Mouse (Mus musculus) c-Kit-negative CD71-positive TER-119-positive erythroid progenitor cells, embryonic 14.5 days (primary cell): ENCODE data around the gene Fam129a.

Experiments
- DNase-seq: peaks from one replicate; pipeline ENCODE4 v3.0.0-alpha.2; 2013; ENCODE audit warnings: low read depth, low spot score

Gene Fam129a

DNA sequence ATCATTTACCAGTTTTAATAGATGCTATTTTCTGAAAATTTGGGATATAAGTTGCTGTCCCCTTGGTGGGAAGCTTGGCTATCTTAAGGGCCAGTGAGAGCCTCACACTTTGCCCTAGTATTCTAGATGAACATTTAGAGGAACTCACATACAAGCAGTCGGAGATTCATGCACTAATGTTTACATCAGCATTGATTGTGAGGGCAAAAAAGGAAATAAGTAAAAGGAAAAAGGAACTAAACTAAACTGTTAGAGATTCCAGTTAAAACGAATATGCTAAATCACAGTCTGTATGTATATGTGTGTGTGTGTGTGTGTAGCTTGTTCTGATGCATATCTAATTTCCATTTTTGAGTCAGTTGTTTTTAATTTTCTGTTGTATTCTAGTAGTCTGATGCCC is 54.7 kb downstream of the Fam129a start:
- no peak for DNase-seq

DNA sequence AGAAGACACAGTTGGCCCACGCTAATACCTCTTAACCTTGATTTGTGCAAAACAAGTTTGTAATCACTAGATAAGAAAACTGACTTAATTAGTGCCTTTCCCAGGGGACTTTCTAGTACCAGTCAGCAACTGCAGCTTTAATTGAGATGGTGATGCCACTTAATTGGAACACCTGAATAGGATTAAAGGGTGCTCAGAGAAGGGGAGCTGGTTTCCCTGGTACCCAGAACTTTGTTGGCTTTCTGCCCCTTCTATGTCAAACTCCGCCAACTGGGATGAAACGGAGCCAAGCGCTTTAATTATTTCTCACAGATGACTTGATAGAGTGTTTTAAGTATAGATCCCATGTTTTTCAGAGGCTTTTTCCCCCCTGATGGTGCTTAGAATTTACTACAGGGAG is 55.6 kb downstream of the Fam129a start:
- DNase-seq: no peak

DNA sequence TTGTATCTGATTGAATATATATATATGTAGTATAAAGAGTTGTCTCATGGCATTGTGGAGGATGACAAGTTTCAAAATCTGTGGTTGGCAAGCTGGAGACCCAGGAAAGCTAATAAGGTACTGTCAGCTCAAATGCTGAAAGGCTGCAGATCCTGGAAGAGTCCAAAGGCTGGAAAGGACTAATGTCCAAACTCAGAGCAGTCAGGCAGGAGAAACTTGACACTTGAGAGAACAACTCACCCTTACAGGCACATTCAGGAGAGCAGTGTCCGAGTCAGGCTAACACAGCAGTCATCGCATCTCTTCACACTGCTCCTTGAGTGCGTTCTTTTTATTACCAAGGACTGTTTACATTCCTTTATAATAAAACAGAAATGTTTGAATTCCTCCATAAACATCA is 56.2 kb downstream of the Fam129a start:
- no peak for DNase-seq

GRCm38 (mm10) chr1:151629591-151630250 is 58.7 kb downstream of the Fam129a start:
- no peak for DNase-seq

DNA sequence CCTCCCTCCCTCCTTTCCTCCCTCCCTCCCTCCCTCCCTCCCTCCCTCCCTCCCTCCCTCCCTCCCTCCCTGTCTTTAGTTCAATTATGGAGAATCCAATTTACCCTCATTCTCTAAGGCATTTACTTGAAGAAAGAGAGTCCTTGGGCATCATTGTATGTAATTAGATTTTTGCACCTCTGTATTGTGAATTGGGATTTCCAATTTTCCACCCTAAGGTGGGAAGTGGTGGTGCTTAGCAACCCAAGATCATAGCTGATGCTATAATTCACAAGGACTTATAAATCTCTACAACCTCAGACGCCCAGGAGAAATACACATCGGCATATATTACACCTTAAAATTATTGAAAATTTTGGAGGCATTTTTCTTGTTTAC is 59.3 kb downstream of the Fam129a start:
- DNase-seq: no peak

GRCm38 (mm10) chr1:151631061-151631460 is 60.1 kb downstream of the Fam129a start:
- DNase-seq: no peak

DNA sequence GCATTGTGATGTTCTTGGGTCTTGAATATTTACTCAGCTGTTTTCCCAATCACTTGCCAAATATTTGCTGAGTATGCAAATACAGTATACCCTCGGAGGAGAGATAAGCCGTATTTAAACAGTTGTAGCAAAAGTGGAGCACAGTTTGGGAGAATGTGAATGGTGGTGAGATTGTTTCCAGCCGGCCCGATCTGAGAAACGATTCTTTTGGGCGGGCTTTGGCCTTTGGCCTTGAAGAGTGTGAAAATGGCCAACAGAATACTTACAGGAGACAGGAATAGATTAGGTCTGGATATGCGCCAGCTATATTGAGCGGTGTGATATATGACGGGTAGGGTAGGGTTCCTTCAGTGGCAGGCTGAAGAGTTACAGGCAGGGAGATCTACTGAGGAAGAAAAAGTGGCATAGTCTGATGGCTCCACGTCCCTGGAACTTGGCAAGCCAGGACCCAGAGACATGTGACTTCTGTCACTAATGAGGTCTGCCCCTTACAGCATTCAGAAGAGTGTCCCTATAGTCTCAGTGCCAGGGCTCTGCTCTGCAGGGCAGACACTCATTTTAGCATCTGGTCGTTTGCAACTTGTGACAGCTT is 60.8 kb downstream of the Fam129a start:
- DNase-seq: no peak

DNA sequence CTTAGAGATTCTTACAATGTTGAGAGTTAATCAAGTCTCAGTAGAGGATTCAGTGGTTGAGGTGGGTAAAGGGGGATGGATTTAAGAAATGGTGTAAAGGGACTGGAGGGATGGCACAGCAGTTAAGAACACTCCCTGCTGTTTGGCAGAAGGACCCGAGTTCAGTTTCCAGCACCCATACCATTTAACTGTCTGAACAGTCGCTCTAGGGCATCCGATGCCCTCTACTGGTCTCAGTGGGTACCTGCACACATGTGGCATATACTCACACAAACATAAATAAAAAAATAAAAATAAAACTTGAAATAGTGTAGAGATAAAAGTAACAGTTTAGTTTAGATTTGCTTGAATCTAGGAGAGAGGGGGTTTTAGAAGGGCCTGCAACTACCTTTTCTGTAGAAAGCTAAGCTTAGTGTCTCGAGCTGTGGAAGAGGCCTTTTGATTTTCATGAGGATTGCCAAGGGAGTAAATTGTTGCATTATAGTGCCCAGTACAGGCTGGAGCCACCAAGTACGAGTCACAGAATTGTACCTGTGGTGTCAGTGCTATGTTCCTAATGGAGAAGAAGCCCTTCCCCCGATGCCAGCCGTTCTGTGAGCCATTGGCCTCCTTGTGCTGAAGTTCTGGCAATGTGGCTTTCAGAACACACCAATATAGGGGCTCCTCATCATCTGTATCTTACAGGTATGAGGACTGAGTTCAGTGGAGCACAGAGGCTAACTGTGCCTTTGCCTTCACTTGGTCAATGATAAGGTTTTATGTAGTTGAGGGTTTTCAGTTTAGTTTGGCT is 61.8 kb downstream of the Fam129a start:
- no peak for DNase-seq

DNA sequence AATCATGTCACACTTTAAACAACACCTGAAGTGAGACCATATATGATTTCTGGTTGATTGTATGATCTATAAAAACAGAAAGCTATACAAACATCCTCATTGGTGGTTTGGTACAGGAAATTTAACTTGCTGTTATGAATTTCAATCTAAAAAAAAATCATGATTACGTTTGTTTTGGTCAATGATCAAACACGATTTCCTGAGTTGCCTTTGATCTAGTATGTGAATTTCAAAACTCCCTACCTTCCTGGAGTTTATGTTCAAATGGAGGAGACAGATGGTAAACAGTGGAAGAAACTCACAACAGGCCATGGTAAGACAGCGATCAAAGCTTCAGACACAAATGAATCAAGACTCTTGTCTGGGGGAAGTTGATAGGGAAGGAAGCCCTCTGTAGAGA is 65.7 kb downstream of the Fam129a start:
- no peak for DNase-seq

DNA sequence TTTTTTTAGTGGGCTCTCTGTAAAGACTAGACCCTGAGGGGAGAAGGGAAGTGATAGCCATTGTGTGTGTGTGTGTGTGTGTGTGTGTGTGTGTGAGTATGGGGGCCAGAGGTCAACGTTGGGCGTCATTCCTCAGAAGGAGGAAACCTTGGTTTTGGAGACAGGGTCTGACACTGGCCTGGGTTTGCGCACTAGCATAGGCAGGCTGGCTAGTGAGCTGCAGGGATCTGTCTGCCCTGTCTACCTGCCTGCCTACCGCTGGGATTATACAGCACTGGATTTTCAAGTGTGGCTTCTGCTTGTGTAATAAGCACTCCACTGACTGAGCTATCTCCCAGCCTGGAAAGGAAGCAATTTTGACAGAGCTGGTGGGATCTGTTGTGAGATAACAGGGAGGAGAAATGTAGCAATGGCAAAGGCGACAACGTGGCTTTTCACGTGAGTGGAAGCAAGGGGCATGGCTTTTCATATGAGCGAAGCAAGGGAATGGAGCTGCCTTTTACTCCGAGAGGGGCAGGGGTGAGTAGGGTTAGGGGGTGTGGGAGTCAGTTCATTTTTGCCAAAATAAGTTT is 66.5 kb downstream of the Fam129a start:
- no peak for DNase-seq

DNA sequence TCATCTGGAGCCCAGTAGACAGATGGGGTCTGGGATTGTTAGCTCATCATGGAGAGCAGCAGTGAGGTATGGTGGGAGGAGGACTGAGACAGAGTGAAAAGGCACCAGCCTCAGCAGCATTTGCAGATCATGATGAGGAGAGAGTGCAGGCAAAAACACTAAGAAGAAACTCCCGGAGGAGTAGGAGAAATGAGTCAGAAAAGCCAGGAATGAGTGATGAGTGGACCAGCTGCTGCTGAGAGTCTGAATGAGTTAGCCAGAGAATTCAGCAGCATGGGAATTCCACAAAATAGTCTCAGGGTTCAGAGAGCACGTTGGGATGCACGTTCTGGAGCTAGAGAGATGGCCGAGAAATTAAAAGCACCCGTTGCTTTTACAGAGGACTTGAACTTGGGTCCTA is 67.4 kb downstream of the Fam129a start:
- DNase-seq: no peak

- no peak for DNase-seq
Observed at GRCm38 (mm10) chr1:151638770-151639169, 67.8 kb downstream of the Fam129a start.

DNA sequence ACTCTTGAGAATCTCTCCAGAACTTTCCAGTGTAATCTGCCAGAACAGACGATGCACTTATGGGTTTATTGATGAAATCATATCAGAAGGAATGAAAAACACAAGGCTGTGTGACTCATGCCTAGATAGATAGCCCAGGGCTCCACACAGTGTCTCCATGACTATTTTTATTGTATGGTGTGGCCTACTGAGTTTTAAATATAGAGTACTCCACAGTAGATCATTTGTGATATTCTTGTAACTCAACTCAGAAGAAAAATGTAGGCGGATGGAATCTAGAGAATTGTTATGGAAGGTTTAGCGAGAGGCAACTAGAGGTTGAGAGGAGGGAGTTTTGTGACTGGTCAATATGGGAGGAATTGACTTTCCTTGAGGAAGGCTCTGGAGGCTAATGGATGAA is 75.4 kb downstream of the Fam129a start:
- DNase-seq: no peak

GRCm38 (mm10) chr1:151648099-151648498 is 77.1 kb downstream of the Fam129a start:
- DNase-seq: no peak

DNA sequence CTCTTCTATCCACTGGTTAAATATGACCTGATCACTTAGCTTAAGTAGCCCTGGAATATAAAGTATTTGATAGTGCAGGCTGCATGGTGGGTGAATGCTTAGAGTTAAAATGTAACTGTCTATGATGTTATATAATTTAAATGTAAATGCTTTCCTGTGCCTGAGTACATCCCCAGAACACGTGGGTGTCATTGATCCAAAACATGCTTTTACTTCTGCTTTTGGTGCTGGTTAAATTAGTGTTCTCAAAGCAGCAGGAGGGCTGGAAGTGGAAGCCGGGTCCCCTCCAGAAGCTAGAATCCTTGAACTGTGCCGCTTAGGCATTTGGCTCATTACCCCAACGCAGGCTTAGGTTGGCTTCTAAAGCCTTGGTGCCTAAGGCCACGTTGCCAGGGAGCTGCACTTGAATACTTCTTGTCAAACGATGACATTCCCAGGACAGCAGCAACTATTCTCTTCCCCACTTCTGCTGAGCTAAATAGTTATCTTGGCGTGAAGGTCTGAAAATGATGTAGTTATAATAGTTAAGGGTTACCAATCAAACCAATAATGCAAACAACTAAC is 86.1 kb downstream of the Fam129a start:
- DNase-seq: no peak

DNA sequence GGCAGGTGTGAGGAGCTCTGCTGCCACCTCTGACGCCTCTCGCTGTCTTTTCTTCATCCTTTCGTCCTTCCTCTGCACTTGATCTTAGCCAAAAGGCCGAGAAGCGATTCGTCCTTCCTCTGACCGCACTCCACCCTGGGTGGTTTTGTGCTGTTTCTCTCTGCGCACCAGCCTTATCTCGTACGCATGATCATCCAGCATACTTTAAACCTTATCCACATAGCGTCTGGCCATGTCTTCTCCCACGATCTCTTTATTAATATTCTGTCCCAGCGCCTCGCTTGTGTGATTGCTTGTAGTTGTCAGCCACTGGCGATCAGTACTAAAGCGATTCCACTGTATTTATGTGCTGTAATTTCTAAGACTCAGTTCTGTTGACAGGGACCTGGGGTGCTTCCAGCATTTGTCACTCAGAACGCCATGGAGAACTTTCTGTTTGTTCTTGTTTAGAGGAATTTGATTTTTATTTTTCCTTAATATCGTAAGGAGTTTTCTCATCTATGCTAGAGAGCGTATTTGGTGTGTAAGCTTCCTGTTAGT is 87.4 kb downstream of the Fam129a start:
- DNase-seq: no peak

- no peak for DNase-seq
Observed at GRCm38 (mm10) chr1:151659636-151660035, 88.7 kb downstream of the Fam129a start.

DNA sequence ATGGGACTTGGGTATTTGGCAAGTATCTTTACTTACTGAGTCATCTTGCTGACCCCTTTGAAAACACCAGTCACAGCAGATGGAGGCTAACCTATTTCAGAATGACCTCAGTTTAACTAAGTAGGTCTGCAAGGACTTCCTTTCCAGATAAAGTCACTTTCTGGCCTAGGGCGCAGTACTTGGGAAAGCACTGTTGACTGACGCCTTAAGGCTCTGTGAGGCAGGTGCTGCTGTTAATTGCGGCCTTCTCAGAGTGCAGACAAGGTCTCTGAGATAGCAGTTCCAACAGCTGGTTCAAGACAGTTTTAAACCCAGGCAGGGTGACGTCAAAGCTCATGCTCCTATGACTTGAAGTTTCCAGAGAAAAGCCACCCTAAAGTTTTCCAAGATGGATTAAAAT is 89.3 kb downstream of the Fam129a start:
- no peak for DNase-seq

DNA sequence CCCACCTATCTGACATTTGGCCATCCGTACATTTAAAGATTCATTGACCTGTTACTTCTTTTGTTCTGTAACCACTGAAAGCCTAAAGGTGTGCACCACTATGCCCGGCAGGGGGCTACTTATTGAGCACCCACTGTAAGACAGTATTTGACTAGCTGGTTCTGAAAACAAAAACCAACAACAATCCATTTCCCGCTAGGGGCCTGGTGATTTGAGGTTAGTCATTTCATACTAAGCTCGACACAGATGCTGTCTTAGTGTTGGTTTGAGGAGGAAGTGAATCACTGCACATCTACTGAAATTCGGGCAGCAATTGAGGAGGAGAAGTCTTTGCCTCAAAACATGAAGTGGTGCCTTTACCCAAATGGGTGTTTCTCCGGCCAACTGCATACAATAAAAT is 89.9 kb downstream of the Fam129a start:
- DNase-seq: no peak

DNA sequence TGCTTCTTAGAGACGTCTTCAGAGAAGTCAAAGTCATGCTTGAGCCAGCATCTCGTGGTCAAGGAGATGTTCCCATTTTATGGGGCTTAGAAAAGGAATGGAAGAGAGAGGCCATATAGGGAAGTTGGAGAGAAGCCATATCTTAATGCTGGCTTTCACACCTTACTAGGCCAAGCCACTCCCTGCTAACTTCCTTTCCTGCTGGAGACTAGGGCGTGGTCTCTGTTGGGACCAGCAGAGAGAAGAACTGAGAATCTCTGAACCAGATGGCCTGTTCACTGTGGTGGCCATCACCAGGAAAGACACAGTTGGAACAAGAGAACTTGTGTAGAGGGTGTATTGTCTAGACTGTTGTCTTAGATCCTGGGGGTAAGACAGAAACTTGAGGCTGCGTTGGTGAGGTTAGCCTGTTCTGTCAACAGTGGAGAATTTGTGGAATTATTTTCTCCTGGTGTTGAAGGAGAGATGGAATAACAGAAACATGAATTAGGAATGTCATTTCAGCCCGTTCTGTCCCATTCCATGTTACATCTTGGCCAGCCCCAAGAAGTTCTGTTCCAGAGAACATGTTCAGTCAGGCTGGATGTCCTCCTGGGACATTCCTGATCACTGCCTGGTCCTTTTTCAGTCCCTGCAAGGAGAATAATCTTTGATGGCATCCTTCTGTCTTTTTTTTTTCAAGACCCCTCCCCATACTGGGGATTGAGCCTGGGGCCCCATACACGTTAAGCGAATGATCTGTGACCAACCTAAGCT is 90.9 kb downstream of the Fam129a start:
- no peak for DNase-seq

- DNase-seq: no peak
Observed at GRCm38 (mm10) chr1:151662958-151663357, 92.0 kb downstream of the Fam129a start.
